Mouse (Mus musculus) left cerebral cortex, adult 2 months (tissue): Measurements from ENCODE around the gene Wwox. TPM values are rescaled to one million over a fixed set of nuclear protein-coding genes. Genes with fewer than 3 reads are reported as not detected.

Experiments used
- DNase-seq, 2 experiments: peaks; one replicate each; pipeline ENCODE4 v3.0.0; 2021 to 2022; ENCODE audit warnings: low spot score in 2 of 2, mixed read lengths in 1 of 2; ENCODE audit errors: extremely low spot score in 1 of 2
- H3K27ac ChIP-seq: fragments of 200-600 bp; 2 replicates; pipeline ENCODE4 v1.8.1; 2022
- H3K4me3 ChIP-seq: fragments of 200-600 bp; 2 replicates; pipeline ENCODE4 v1.8.1; 2022
- CTCF ChIP-seq: fragments of 200-600 bp; IDR thresholded peaks from 2 replicates; pipeline ENCODE4 v1.8.1; 2022; ENCODE audit warnings: antibody characterized with exemption, mild to moderate bottlenecking, moderate library complexity
- intact Hi-C: fragments of 180-260 bp; cut with DNase I; formaldehyde crosslinking; loops from one replicate; pipeline ENCODE4 v1.15.1; 2025
- total RNA-seq, 2 experiments: library from RNA; stranded (reverse); gene quantifications; 2 replicates each; pipeline ENCODE4 v1.2.3; 2021

Wwox gene
- total RNA-seq, 2 experiments from 2014 or later, result 16.7 to 17.6 TPM

DNA sequence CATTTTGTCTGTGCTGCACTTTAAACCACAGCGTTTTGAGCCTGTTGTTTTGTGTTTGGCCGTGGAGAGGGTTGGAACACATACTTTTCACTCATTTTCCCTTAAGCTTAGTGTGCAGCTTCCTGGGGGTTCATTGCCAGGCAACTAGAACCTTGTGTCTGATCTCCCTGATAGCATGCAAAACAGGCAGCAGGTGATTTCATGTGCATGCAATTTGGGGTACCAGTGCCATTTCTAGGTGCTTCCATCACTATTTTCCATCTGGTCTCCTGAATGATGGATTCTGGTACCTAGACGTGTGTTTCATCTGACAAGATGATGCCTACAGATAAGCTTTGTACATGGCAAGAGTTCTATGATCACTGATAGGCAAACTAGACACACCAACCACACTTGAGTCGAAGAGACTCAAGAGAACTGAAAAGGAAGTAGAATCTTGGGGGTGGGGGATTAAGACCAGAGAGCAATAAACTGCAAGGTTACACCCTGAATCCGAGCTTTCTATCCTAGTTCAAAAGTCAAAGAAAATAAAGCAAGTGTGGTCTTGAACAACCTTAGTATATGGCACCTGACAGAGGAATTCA is 951.6 kb downstream of the Wwox start:
- intact Hi-C loops, result no loop called here
- no peak for TF ChIP-seq CTCF
- Histone ChIP-seq H3K4me3 (no peak overlapping the region), H3K27ac (no peak overlapping the region)
- DNase-seq, result no peak

GRCm38 (mm10) chr8:115395840-115396239 is 956.4 kb downstream of the Wwox start:
- peak; percentile 49 for TF ChIP-seq CTCF
- no peak overlapping the region for H3K4me3 ChIP-seq
- no peak overlapping the region for H3K27ac ChIP-seq
- intact Hi-C loops, result no loop called here
- no peak for DNase-seq

GRCm38 (mm10) chr8:115397981-115398380 is 958.5 kb downstream of the Wwox start:
- no peak overlapping the region for H3K27ac ChIP-seq
- no peak for TF ChIP-seq CTCF
- intact Hi-C loops, result no loop called here

GRCm38 (mm10) chr8:115400013-115400720 is 960.7 kb downstream of the Wwox start:
- intact Hi-C loops, result loop anchor here (5.0 kb wide), 1 partner anchor 307 kb away; the partner anchor contains the start of gene Maf
- Histone ChIP-seq H3K4me3 (no peak overlapping the region), H3K27ac (no peak overlapping the region)
- DNase-seq, result no peak
- no peak for TF ChIP-seq CTCF

More at GRCm38 (mm10) chr8:115397981-115398380, 958.5 kb downstream of the Wwox start:
- no peak for DNase-seq
- no peak overlapping the region for H3K4me3 ChIP-seq

Other genes with a start within 250 kb of the Wwox start
- 10 to 100 TPM; 39.2 to 49.9 TPM for gene Vat1l, start 234.0 kb upstream of the Wwox start, total RNA-seq
- not detected for gene Clec3a, start 21.6 kb upstream of the Wwox start, total RNA-seq